Mouse (Mus musculus) lung, adult 2 months (tissue): ENCODE results near the gene 2310034G01Rik.

Experiments used
- CTCF ChIP-seq: fragments of 200-500 bp; IDR thresholded peaks from 2 replicates; pipeline ENCODE4 v1.5.1; 2011; ENCODE audit warnings: mild to moderate bottlenecking, low read length, control low read depth; ENCODE audit not compliant: insufficient read depth
- POLR2A ChIP-seq: fragments of 200-500 bp; IDR thresholded peaks from 2 replicates; pipeline ENCODE4 v1.6.1; 2011; ENCODE audit warnings: low read depth, mild to moderate bottlenecking, control low read depth, low read length, borderline replicate concordance; ENCODE audit errors: extremely low read depth

- no peak for TF ChIP-seq CTCF
- no peak for TF ChIP-seq POLR2A
These were observed 16.2 kb downstream of the 2310034G01Rik start for GRCm38 (mm10) chr19:46333906-46334305.
